Mouse (Mus musculus): ENCODE results near the gene Nap1l4. TPM values are rescaled to one million over a fixed set of nuclear protein-coding genes. Genes with fewer than 3 reads are reported as not detected.

The Nap1l4 gene
- polyA plus RNA-seq, 1 experiment from 2014 or later, result 355 TPM

GRCm38 (mm10) chr7:143500912-143501311 is 48.0 kb downstream of the Nap1l4 start:
- H3K27me3 ChIP-seq, result peaks cover 76% of the 10 kb centered on the region
- WGBS, result 57% methylated on average over 2 of the region's 2 CpGs
- H3K4me3 ChIP-seq, result no peak overlapping the region
- H3K27ac ChIP-seq (replicated peaks), result no peak overlapping the region
- no peak overlapping the region for H3K4me2 ChIP-seq (replicated peaks)
- H3K4me1 ChIP-seq, result peaks cover 16% of the 10 kb centered on the region
- H3K9me3 ChIP-seq, result no peaks in the 10 kb centered on the region
- ATAC-seq (ENCODE audit: low FRiP score, low read depth), result no peak
- H3K9ac ChIP-seq (replicated peaks), result no peak overlapping the region
- H3K36me3 ChIP-seq, result no peaks in the 10 kb centered on the region

GRCm38 (mm10) chr7:143498584-143498983 is 50.3 kb downstream of the Nap1l4 start:
- Histone ChIP-seq H3K27ac (replicated peaks) (no peak overlapping the region), H3K4me1 (peaks cover 16% of the 10 kb centered on the region), H3K4me2 (replicated peaks) (no peak overlapping the region), H3K27me3 (peaks cover 58% of the 10 kb centered on the region), H3K9me3 (no peaks in the 10 kb centered on the region), H3K9ac (replicated peaks) (no peak overlapping the region), H3K4me3 (no peak overlapping the region), H3K36me3 (no peaks in the 10 kb centered on the region)
- no peak for ATAC-seq (ENCODE audit: low FRiP score, low read depth)
- 90% methylated on average over 4 of the region's 4 CpGs for WGBS

GRCm38 (mm10) chr7:143495104-143495961 is 53.6 kb downstream of the Nap1l4 start:
- no peak overlapping the region for H3K9ac ChIP-seq (replicated peaks)
- 83% methylated on average over 8 of the region's 8 CpGs for WGBS
- ATAC-seq (ENCODE audit: low FRiP score, low read depth), result no peak

DNA sequence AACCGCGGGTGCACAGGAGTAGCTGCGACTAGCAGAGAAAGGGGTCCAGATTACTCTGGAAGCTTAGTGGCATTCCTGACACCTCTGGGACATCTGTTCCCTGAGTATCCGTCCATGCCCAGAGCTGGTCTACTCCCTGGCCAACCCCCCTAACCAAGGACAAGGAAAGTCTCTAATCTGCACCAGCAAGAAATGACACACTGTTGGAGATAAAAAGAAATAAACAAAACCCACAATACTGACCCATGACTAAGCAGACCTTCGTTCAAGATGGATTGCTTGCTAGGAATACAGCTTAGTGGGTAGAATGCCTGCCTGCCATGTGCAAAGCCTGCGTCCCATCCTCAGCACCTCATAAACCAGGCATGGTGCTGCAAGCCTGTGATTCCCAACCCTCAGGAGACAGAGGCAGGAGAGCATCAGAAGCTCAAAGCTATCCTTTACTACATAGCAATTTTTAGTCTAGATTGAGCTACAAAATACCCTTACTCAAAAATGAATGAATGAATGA is 55.2 kb downstream of the Nap1l4 start:
- H3K36me3 ChIP-seq, result no peaks in the 10 kb centered on the region
- H3K9ac ChIP-seq (replicated peaks), result no peak overlapping the region
- no peak overlapping the region for H3K27ac ChIP-seq (replicated peaks)
- WGBS, result 86% methylated on average over 6 of the region's 6 CpGs
- H3K9me3 ChIP-seq, result no peaks in the 10 kb centered on the region
- H3K4me1 ChIP-seq, result no peaks in the 10 kb centered on the region
- ATAC-seq (ENCODE audit: low FRiP score, low read depth), result no peak
- H3K27me3 ChIP-seq, result peaks cover 29% of the 10 kb centered on the region
- H3K4me3 ChIP-seq, result no peak overlapping the region
- H3K4me2 ChIP-seq (replicated peaks), result no peak overlapping the region

More at GRCm38 (mm10) chr7:143495104-143495961, 53.6 kb downstream of the Nap1l4 start:
- Histone ChIP-seq H3K27me3 (peaks cover 35% of the 10 kb centered on the region), H3K9me3 (no peaks in the 10 kb centered on the region), H3K4me3 (no peak overlapping the region), H3K4me2 (replicated peaks) (no peak overlapping the region), H3K27ac (replicated peaks) (no peak overlapping the region), H3K4me1 (no peaks in the 10 kb centered on the region), H3K36me3 (no peaks in the 10 kb centered on the region)

DNA sequence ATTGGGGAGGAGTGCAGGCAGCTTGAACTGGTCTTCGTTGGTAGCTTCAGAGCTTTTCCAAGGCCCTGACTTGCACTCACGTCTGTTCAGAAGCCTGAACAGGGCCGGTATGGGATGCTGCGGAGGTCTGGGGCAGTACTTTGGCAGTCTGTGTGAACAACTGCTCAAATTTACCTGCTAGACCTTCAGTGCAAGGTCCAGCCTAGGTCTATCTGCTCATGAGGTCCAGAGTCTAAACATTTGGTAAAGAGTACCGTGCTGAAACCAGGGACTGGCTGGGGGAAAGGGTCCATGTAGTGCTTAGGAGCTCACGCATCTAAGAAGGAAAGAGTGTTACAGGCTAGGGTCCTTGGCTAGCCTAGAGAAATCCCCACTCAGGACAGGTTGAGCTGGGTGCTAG is 59.2 kb downstream of the Nap1l4 start:
- no peak overlapping the region for H3K4me2 ChIP-seq (replicated peaks)
- no peaks in the 10 kb centered on the region for H3K4me1 ChIP-seq
- H3K9me3 ChIP-seq, result no peaks in the 10 kb centered on the region
- no peaks in the 10 kb centered on the region for H3K36me3 ChIP-seq
- no peak overlapping the region for H3K27ac ChIP-seq (replicated peaks)
- H3K4me3 ChIP-seq, result no peak overlapping the region
- H3K27me3 ChIP-seq, result peaks cover 20% of the 10 kb centered on the region
- no peak overlapping the region for H3K9ac ChIP-seq (replicated peaks)
- no peak for ATAC-seq (ENCODE audit: low FRiP score, low read depth)
- 82% methylated on average over 6 of the region's 6 CpGs for WGBS

GRCm38 (mm10) chr7:143482541-143482940 is 66.4 kb downstream of the Nap1l4 start:
- Histone ChIP-seq H3K9me3 (no peaks in the 10 kb centered on the region), H3K27ac (replicated peaks) (no peak overlapping the region)
- ATAC-seq (ENCODE audit: low FRiP score, low read depth), result no peak

DNA sequence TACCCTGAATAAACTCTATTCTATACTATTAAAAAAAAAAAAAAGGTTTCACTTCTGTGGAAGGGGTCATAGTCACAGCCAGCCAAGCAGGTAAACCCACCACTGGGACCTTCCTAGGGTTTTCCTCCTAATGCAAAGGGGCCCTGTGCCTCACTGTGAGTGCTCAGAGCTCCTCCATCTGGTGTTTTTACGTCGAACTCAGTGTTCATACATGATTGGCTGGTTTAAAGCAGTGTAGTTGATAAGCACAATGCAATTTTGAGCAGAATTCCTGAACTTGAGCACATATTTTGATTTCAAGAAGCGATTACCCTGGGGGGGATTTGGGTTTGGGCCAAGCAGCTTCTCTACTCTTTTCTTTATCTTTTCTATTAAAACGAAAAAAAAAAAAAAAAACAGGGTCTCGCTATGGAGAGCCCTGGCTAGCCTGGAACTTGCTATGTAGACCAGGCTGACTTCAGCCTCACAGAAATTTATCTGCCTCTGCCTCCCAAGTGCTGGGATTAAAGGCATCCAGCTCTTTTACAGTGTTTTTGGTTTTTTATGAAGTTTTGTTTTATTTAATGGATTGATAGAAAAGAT is 67.0 kb downstream of the Nap1l4 start:
- no peak overlapping the region for H3K27ac ChIP-seq (replicated peaks)
- H3K4me1 ChIP-seq, result peaks cover 7% of the 10 kb centered on the region
- no peaks in the 10 kb centered on the region for H3K36me3 ChIP-seq
- no peak overlapping the region for H3K4me3 ChIP-seq
- WGBS, result 55% methylated on average over 5 of the region's 5 CpGs
- H3K9ac ChIP-seq (replicated peaks), result no peak overlapping the region
- no peak overlapping the region for H3K4me2 ChIP-seq (replicated peaks)
- ATAC-seq (ENCODE audit: low FRiP score, low read depth), result no peak
- peaks cover 17% of the 10 kb centered on the region; the same call in 1 of the 2 replicates for H3K27me3 ChIP-seq
- H3K9me3 ChIP-seq, result no peaks in the 10 kb centered on the region

More at GRCm38 (mm10) chr7:143482541-143482940, 66.4 kb downstream of the Nap1l4 start:
- Histone ChIP-seq H3K4me1 (peaks cover 7% of the 10 kb centered on the region), H3K27me3 (peaks cover 12% of the 10 kb centered on the region; the same call in 1 of the 2 replicates), H3K36me3 (no peaks in the 10 kb centered on the region), H3K9ac (replicated peaks) (no peak overlapping the region), H3K4me2 (replicated peaks) (no peak overlapping the region), H3K4me3 (no peak overlapping the region)
- 13% methylated on average over 6 of the region's 6 CpGs for WGBS

GRCm38 (mm10) chr7:143480498-143480897 is 68.4 kb downstream of the Nap1l4 start:
- H3K4me2 ChIP-seq (replicated peaks), result no peak overlapping the region
- no peak overlapping the region for H3K4me3 ChIP-seq
- no peak for ATAC-seq (ENCODE audit: low FRiP score, low read depth)
- H3K27me3 ChIP-seq, result peaks cover 22% of the 10 kb centered on the region; the same call in 1 of the 2 replicates
- no peaks in the 10 kb centered on the region for H3K36me3 ChIP-seq
- no peak overlapping the region for H3K9ac ChIP-seq (replicated peaks)
- H3K4me1 ChIP-seq, result peaks cover 7% of the 10 kb centered on the region
- no peaks in the 10 kb centered on the region for H3K9me3 ChIP-seq
- WGBS, result 36% methylated on average over 13 of the region's 13 CpGs
- no peak overlapping the region for H3K27ac ChIP-seq (replicated peaks)

DNA sequence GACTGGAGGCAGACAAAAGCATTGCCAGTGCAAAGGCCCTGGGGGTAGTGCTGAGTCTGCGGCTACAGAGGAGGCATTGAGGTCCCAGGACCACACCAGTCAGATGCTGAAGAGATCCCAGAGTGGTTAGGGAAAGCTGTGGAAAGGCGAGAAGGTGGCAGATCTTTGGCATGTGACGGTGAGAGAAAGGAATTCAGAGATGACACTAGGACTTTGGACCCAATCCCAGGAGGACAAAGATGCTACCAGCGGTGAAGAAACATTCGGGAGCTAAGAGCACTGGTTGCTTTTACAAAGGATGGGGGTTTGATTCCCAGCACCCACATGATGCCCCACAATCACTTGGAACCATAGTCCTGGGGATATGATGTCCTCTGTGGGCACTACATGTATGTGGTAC is 71.1 kb downstream of the Nap1l4 start:
- H3K4me1 ChIP-seq, result peaks cover 5% of the 10 kb centered on the region
- no peak overlapping the region for H3K27ac ChIP-seq (replicated peaks)
- H3K36me3 ChIP-seq, result no peaks in the 10 kb centered on the region
- WGBS, result 88% methylated on average over 5 of the region's 5 CpGs
- H3K9me3 ChIP-seq, result no peaks in the 10 kb centered on the region
- H3K27me3 ChIP-seq, result peaks cover 23% of the 10 kb centered on the region; the same call in 1 of the 2 replicates
- ATAC-seq (ENCODE audit: low FRiP score, low read depth), result no peak
- no peak overlapping the region for H3K9ac ChIP-seq (replicated peaks)
- H3K4me2 ChIP-seq (replicated peaks), result no peak overlapping the region
- no peak overlapping the region for H3K4me3 ChIP-seq

- no peak overlapping the region for H3K9ac ChIP-seq (replicated peaks)
- no peak overlapping the region for H3K27ac ChIP-seq (replicated peaks)
- WGBS, result 90% methylated on average over 3 of the region's 3 CpGs
- H3K9me3 ChIP-seq, result no peaks in the 10 kb centered on the region
- H3K4me1 ChIP-seq, result no peaks in the 10 kb centered on the region
- no peak overlapping the region for H3K4me2 ChIP-seq (replicated peaks)
- H3K36me3 ChIP-seq, result no peaks in the 10 kb centered on the region
- H3K27me3 ChIP-seq, result peaks cover 23% of the 10 kb centered on the region; the same call in 1 of the 2 replicates
- H3K4me3 ChIP-seq, result no peak overlapping the region
- ATAC-seq (ENCODE audit: low FRiP score, low read depth), result no peak
Measured at GRCm38 (mm10) chr7:143476702-143477335, 72.1 kb downstream of the Nap1l4 start.

- WGBS, result 72% methylated on average over 11 of the region's 11 CpGs
- Histone ChIP-seq H3K36me3 (no peaks in the 10 kb centered on the region), H3K9ac (replicated peaks) (no peak overlapping the region), H3K4me2 (replicated peaks) (no peak overlapping the region), H3K4me3 (no peak overlapping the region), H3K27ac (replicated peaks) (no peak overlapping the region), H3K9me3 (no peaks in the 10 kb centered on the region), H3K4me1 (no peaks in the 10 kb centered on the region), H3K27me3 (peaks cover 18% of the 10 kb centered on the region; the same call in 1 of the 2 replicates)
- ATAC-seq (ENCODE audit: low FRiP score, low read depth), result no peak
Measured at GRCm38 (mm10) chr7:143475876-143476275, 73.0 kb downstream of the Nap1l4 start.

DNA sequence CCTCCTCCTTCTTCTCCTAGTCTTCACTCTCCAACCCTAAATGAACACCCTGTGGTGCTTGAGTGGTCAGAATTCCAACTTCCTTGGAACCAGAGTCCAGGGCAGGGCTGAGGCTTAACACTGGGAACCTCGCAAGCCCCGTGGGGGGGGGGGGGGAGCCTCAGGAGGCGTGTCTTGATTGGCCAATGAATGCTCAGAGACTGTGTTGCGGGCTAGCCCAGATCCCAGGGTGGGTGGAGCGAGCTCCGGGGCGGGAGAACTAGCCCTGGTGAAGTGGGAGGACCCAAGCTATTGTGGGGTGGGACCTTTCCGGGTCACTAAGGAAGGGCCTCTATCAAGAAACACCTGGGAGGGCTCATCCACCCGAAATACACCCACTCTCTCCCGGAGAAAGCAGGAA is 74.1 kb downstream of the Nap1l4 start:
- WGBS, result 39% methylated on average over 10 of the region's 10 CpGs
- Histone ChIP-seq H3K27me3 (peaks cover 15% of the 10 kb centered on the region; the same call in 1 of the 2 replicates), H3K9ac (replicated peaks) (no peak overlapping the region), H3K4me1 (peaks cover under 1% of the 10 kb centered on the region; the same call in 1 of the 2 replicates), H3K36me3 (no peaks in the 10 kb centered on the region), H3K9me3 (no peaks in the 10 kb centered on the region), H3K4me3 (no peak overlapping the region), H3K4me2 (replicated peaks) (no peak overlapping the region), H3K27ac (replicated peaks) (no peak overlapping the region)
- no peak for ATAC-seq (ENCODE audit: low FRiP score, low read depth)

All from midbrain, embryonic 12.5 days (tissue).